Mouse (Mus musculus): Measurements from ENCODE around the gene Tmem63a.
A peak's percentile ranks its signal among the peaks of the same experiment; 100 is the strongest.
"Not testable (repeated sequence)": the region's sequence is repeated elsewhere in the genome, so short reads cannot be mapped to it uniquely, and the experiment has no call there.

The Tmem63a gene

DNA sequence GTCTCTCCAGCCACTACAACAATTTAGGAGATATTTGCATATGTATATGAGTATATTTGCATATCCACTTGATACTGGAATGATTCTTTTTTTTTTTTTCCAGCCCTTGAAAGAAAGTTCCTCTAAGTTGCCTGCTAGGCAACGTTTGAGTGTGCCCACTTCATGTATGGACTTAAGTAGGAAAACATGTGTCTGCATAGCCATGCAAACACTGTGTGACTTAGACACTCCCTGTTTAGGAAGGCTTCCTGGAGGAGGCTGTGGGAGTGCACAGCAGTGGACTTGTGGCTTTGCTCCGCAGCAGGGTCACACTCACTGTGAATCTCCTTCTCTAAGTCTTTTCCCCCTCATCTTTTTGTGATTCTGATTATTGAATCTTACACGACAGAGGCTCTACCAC lies 16.7 kb downstream of the Tmem63a start:
- no peak for DNase-seq (ENCODE audit: low spot score in 2 of 2)

DNA sequence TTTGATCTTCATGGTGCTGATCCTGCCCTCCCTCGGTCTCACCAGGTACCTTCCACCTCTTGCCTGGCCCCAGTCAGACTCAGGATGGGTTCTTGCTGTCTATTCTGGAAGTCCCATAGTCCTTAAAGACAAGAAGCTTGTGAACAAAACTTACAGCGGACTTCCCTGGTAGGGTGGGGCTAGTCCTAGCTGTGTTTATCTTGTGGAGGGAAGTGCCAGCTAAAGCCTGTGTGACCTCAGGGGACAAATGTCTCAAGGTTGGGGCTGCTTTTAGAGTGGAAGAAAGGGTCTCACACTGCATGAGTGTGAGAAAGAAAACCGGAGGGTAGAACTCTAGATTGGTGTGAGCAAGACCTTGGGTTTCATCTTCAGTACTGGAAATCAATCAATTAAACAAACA lies 23.6 kb downstream of the Tmem63a start:
- DNase-seq (ENCODE audit: low spot score in 2 of 2), result no peak

DNA sequence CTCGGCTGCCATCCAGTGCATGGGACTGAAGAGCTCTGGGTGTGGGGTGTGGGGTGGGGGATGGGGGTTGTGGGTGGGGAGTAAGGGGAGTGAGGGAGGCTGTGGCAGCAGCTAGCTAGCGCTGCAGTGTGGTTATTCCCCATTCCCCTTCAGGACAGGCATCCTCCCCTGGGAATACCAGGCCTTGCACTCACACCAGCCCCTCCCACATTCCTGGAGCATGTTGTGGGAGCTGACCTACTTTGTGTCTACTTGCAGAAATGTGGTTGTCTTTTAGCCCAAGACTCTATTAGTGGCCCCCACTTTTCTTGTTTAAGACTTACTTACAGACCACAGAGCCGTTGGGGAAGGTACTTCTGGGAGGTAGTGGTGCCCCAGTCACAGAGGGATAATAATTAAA lies 24.4 kb downstream of the Tmem63a start:
- no peak for DNase-seq (ENCODE audit: low spot score in 2 of 2)

DNA sequence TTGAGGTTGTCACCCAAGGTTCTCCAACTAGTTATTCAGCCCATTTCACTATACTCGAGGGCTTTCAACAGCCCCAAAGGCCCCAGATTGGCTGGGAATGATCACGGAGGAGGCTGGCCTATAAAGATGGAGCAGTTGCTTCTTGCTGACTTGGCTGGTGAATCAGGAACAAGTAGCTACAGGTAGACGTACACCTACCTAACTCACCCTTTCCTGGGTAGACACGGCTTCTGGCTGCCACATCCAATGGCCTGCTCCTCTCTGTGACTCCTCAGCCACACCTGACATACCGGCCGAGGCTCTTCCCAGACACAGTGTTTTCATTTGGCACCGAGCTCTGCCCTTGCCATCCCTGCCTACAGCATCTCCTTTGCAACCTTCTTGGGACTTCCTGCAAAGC lies 25.1 kb downstream of the Tmem63a start:
- no peak for DNase-seq (ENCODE audit: low spot score in 2 of 2)

DNA sequence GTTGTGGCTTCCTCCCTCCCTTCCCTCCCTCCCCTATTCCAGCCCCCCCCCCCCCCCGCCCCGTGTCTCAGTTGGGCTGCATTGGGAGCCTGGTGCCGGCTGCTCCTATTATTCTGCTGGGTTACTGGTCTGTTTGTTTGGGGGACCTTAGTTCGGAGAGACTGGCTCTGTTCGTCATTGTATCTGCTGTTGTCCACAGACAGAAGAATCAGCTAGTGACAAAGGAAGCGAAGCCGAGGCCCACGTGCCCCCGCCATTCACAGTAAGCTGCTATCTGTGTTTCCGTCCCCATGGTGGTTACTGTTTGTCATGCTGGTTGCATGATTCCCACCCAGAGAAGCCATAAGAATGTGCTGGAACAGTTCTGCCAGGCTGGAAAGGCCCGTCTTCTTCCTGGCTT lies 30.8 kb downstream of the Tmem63a start:
- DNase-seq (ENCODE audit: low spot score in 2 of 2), result no peak

DNA sequence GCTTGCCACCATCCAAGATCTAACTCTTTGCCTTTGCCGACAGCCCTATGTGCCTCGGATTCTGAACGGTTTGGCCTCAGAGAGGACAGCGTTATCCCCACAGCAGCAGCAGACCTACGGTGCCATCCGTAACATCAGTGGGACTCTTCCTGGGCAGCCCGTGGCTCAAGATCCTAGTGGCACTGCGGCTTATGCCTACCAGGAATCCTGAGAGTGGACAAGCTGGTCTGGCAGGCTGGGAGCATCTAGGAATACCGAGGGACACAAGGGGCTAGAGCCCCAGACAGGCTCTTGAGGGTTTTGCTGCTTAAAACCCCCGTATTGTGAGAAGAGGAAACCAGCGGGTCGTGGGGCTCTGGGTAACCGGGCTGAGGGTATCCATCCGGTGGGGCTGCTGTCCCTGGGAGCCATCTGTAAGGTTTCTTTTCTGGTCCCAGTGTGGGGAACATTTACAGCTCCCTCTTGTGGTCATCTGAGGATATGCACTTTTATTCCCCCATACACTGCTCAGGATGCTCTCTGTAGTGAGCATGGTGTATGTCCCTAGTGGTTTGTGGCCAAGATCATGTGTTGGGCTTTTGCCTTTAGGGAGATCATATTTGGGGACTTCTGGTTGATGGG lies 32.1 kb downstream of the Tmem63a start:
- no peak for DNase-seq (ENCODE audit: low spot score in 2 of 2)

DNA sequence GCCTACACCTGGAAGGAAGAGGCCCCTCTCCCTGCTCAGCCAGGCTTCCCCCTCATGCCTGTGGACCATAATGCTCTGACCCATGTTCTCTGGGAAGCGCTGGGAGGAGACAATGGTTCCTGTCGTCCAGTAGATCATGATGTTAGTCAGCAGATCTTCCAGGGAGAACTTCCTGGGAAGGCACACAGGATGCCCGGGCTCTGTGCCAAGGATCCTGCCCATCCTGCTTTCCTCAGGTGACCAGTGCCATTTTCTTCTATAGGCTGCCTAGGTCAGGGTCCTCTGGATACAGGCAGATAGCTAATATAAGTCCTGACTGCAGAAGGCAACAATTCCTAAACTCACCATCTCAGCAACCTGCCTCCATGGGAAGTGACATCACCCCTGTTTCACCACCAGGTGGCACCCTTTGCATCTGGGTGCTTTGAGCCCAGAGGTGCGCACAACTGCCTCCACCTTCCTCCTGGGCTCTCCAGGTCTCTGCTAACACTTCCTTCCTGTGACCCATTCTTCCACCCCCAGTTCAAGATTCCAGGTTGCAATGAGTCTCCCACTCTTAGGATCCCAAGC lies 34.1 kb downstream of the Tmem63a start:
- DNase-seq (ENCODE audit: low spot score in 2 of 2), result no peak

DNA sequence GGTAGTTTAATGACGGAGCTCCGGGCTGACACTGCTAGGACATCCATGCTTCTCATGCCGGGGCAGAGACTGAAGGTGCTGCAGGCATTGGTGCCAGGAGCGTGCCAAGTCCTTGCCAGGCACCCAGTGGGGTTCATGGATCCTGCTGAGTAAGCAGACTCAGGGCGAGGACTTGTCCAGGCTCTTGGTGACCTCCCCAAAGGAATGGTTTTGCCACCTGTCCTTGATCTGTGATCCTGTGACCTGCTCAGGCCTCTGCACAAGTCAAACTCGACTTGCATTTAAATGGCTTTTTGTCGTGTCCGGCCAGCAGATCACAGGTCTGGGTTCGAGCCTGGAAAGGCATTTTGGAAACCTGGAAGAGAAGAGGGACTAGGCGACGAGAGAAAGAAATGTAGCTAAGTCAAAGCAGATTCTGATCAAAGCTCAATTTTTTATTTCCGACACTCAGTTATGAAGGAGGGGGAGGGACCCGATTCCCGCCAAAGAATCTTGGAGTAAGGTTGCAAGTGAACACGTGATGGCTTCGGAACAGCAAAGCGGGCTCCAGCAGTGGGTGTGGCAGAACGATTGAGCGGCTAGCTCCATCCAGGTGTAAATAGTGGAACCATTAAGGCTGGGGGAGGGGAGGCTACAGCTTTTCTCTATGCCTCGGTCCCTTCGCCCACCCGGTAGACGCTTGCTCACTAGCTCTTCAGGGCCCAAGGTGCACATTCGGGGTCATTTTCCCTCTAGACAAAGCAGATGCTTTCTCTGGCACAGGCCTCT lies 37.5 kb downstream of the Tmem63a start:
- no peak for DNase-seq (ENCODE audit: low spot score in 2 of 2)

DNA sequence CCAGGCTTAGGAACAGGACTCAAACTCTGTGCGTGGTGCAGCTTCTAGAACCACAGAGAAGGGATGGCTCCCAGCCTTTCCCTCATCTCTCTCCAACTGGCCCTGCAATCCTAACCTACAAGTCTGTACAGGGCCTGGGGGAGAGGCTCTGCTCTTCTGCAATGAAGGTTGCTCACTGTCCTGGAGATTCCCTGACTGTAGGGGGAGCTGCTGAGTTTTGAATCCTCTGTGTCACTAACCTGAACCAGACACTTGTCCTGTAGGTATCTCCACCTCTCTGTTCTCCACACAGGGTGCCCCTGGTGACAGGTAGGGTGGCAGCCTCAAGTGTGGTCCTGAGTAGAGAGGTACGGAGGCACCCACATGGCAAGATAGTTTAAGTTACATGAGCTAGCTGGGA lies 38.3 kb downstream of the Tmem63a start:
- DNase-seq (ENCODE audit: low spot score in 2 of 2), result no peak

DNA sequence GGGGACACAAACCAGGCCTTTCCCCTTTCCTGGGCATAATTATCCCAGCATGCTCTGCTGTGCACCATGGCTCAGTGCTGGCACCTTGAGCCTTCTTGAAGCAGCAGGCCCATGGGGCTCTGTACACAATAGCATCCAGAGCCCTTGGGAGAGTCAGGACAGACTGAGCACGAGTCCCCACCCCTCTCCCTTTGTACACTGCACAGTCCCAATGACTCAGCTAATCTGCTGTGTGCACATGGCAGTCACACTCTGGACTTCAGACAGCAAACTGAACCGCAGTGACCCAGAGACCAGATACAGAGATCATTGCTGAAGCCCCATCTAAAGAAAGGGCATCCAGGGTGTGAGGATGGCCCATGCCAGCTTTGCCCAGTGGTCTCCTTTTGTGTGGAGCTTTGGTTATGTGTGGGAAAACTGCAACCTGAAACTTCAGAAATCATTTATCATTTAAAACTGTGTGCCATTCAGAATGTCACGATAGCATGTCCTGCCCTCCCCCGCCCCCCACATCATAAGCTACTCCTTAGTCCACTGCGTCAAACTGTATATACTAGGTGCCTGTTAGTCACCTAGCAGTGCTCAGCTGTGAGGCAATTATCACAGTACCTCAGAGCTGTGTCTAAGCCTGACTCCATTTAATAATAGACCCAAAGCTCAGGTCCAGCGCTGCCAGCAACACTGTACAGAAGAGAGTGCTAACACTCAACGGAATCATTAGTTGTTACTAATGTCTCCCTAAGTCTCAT lies 39.3 kb downstream of the Tmem63a start:
- not testable (repeated sequence) for DNase-seq (ENCODE audit: low spot score in 2 of 2)

DNA sequence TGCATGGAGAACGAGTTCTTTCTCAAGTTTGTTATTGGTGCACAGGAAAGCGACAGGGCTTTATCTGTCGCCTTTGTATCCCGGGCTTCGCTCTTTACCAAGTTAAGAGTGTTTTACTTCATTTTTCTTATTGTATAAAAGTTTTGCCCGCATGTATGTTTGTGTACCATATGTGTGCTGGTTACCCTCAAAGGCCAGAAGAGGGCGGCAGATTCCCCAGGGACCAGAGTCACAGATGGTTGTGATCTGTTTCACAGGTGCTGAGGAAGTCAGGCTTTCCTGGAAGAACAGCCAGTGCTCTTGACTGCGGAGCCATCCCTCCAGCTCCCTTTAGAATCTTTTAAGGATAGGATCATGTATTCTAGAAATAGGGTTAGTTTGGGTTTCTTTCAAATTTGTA lies 44.6 kb downstream of the Tmem63a start:
- DNase-seq (ENCODE audit: low spot score in 2 of 2), result no peak

DNA sequence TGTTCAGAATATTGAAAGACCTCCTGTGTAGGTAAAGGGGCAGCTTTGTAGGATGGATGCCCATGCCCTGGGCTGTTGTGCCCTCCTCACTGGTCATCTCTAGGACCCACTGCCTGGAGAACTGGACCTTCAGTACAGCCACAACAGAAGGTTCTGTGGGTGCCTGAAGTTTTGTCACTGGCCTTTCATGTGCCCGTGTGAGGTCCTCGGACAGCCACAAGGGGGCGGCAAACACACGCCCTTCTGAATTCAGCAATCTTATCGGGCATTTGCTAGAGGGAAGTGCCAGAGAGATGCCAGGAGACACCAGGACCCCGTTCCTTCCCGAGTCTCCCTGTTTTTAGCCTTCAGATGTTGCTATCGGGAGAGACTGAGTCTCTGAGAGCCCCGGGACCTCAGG lies 45.6 kb downstream of the Tmem63a start:
- peak; percentile 62 to 80 for DNase-seq (ENCODE audit: low spot score in 2 of 2)

DNA sequence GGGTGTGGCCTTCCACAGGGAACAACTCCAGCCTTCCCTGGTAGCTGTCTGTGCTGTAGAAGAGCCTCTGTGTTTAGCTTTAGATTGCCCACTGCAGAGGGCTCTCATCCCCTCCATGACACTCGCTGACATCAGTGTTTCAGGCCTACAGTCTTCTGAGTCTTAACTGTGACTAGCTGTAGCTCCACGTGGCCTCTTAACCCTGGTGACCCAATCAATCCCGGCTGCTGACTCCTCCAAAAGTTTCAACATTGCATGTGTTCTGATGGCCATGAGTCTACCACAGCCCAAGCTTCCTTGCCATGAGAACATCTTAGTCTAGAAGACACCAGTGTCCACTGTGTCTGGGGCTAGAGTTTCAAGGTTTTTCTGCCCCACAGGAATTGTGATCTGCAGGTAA lies 48.5 kb downstream of the Tmem63a start:
- no peak for DNase-seq (ENCODE audit: low spot score in 2 of 2)

DNA sequence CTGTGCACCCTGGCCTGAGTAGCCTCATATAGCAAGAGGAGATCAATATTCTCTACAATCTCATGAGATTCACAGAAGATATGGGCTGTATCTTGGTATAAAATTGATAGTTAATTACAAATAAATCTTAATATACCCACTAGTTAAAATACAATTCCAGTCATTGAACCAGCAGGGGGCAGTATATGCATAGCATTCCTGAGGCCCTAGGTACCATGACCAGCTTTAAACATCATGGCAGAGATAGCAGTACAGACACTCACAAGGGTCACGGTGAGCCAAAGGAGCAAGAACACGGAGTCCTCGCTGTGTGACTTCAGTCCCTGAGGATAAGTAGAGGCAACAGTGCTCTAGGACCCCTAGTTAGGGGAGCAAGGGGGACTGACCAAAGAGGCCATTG lies 50.0 kb downstream of the Tmem63a start:
- peak in 1 of 2 experiments; percentile 23 for DNase-seq (ENCODE audit: low spot score in 2 of 2)

DNA sequence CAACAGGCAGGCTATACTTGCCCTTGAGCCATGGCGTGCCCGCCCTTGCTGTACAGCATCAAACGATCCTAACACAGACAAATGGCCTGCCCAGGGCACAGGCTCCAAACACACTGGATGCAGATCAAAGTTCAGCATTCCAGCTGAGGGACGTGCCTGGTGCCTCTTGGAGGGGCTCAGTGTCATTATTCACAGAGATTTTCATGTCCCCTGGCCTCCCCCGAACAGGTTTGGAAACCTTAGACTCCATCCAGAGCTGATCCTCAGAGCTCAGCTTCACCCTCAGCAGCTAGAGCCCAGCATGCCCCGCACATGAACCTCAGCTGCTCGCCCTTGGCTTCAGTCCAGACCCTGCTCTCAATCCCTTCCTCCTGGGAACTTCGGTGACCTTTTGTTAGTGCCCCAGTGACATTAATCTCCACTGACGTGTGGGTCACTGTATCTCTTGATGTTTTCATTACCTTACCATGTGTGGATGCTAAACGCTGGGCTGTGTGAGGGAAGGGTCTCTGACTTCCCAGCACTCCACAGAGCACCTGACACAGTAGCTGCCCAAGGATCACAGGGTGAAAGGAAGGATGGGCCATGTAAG lies 58.5 kb downstream of the Tmem63a start:
- no peak for DNase-seq (ENCODE audit: low spot score in 2 of 2)

DNA sequence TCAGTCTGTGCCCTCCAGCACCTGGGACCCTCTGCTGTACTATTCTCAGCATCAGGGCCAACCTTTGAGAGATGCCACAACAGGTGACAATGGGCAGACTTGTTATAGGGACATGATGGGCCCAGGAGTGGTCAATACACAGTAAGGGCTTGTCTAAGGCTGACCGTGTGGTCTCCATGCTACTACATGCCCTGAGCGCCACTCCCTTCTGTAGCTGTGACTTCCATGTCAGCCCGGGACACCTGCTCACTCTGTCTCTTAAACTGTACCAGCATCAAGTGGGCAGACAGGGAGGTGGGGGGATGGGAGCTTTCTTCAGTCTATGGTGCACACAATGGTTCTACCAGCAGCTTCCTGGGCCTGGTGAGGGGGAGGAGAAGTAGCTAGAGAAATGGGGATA lies 59.1 kb downstream of the Tmem63a start:
- no peak for DNase-seq (ENCODE audit: low spot score in 2 of 2)

DNA sequence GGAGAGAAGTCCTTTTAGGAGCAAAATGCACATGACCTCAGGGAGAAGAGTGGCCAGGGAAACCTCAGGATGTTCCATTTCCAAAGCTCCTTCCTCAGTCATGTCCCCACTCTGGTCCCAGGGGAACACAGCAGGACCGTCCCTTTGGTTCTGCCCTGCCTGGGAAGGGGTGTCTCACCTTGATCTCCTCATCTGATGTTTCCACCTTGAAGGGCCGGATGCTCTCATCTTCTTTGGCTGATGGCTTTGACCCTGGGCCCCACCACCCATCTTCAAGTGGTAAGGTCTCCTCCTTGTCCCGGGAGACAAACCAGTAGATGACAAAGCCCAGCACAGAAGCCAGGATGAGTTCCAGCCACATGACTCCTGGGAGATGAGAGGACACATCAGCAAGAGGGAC lies 59.5 kb downstream of the Tmem63a start:
- DNase-seq (ENCODE audit: low spot score in 2 of 2), result no peak

DNA sequence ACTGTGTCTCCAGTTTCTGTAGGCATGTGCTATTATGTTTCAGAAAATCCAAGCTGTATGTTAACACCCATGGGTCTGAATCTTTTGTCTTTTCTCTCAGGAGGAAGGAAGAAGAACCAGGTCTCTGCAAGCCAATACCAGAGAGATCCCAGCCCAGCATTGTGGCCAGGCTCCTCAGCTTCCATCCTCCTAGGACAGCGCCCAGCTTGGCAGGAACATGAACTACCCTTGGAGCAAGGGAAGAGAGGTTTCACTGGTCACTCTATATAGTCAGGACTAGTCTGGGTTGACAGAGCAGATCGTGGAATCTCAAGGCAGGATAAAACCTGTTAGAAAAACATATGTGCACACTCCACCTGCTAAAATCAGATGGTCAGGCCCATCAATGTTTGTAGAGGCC lies 61.6 kb downstream of the Tmem63a start:
- no peak for DNase-seq (ENCODE audit: low spot score in 2 of 2)

DNA sequence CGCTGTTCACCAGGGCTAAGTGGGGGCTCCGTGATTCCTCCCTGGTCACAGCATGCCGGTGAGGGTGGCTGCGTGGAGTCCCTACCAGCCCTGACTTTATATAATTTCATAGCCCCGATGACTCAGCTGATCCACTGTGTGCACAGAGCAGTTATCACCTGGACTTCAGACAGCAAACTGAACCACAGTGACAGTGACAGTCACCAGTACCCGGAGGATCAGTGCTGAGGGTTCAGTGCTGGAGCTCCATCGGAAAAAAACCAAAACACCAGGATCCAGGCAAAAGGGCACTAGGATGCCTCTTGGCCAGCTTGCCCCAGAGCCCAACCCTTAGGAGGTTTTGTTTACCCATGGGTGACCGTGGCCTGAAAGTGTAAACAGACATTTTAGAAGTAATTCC lies 63.2 kb downstream of the Tmem63a start:
- DNase-seq (ENCODE audit: low spot score in 2 of 2), result no peak

DNA sequence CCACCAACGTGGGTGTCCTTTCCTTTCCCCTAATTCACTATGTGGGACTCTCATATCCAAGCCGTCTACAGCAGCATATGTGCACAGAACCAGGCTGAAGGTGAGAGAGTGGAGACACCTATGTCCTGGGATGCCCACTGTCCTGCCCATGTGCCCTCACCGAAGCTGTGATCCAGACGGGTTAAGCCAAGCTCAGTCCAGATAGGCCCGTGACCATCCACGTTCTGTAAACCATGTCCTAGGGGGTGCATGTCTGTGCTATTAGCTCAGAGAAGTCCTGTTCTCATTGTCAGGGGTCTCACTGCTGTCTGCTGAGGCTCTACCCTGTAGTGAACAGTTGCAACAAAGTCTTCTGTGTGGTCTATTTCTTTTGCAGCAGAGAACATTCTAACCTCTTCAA lies 65.7 kb downstream of the Tmem63a start:
- no peak for DNase-seq (ENCODE audit: low spot score in 2 of 2)

DNA sequence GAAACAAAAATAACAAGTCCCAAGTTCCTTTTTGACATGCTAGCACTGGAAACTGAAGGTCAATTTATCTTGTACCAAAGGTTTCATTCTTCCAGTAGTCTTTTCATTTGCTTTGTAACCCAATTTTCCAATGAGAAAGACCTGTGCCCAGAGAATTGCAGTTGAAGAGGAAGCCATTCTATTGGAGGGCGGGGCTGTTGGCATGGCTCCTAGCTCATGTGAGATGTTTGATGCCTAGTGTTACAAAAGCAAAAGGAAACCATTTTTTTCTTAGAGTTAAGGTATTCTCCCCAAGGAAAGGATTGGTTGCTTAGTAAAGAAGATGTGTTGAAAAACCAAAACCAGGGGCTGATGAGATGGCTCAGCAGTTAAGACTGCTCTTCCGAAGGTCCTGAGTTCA lies 66.1 kb downstream of the Tmem63a start:
- no peak for DNase-seq (ENCODE audit: low spot score in 2 of 2)

DNA sequence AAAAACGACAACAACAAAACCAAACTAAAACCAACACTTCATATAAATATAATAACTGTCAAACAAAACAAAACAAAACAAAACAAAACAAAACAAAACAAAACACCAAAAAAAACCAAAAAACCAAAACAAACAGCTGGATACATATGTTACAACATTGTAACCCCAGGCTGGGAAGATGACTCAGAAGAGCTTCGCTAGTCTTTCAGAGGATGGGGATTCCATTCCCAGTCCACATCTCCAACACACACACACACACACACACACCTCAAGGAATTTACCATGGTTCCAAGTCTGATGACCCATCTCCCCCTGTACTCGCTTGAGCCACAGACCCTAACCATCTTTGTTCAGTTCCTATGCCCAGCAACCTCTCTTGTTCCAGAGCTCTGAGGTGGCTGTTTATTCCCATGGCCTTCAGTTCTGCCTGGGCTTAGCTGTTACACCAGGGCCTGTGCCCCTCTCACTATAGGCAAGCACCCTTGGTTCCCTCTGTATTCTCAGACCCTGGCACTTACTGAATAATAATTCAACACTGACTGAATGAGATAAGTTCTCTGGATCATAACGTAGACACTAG lies 67.0 kb downstream of the Tmem63a start:
- no peak for DNase-seq (ENCODE audit: low spot score in 2 of 2)

All from frontal cortex, postnatal 25 days (tissue).